Mouse (Mus musculus) E14TG2a.4 (cell line): ENCODE results near the gene Farp1.

ENCODE experiments used
- CTCF ChIP-seq: conservative IDR thresholded peaks from 2 replicates; pipeline ENCODE4 v1.5.1; 2014; ENCODE audit warnings: low read length
- NANOG ChIP-seq: IDR thresholded peaks from 2 replicates; pipeline ENCODE4 v1.6.1; 2014; ENCODE audit warnings: borderline replicate concordance, low read length, mixed read lengths
- POU5F1 ChIP-seq: IDR thresholded peaks from 2 replicates; pipeline ENCODE4 v1.6.1; 2014; ENCODE audit warnings: low read length, borderline replicate concordance

GRCm38 (mm10) chr14:121099876-121100275, 64.9 kb downstream of the Farp1 start:
- TF ChIP-seq CTCF (no peak), NANOG (no peak), POU5F1 (no peak)
